Mouse (Mus musculus) brain, embryonic 14.5 days (tissue): ENCODE data around the gene Fam193b. TPM values are rescaled to one million over a fixed set of nuclear protein-coding genes. Genes with fewer than 3 reads are reported as not detected.

Experiments used
- DNase-seq: peaks from one replicate; pipeline ENCODE4 v3.0.0-alpha.2; 2011; ENCODE audit warnings: low read depth
- CTCF ChIP-seq: fragments of 200-500 bp; IDR thresholded peaks from 2 replicates; pipeline ENCODE4 v1.5.1; 2012; ENCODE audit warnings: inconsistent platforms, mild to moderate bottlenecking, moderate library complexity, borderline replicate concordance; ENCODE audit not compliant: insufficient read depth, insufficient read length; ENCODE audit errors: extremely low read depth
- POLR2A ChIP-seq: fragments of 200-500 bp; IDR thresholded peaks from 2 replicates; pipeline ENCODE4 v1.6.1; 2012; ENCODE audit warnings: mild to moderate bottlenecking, inconsistent platforms, borderline replicate concordance; ENCODE audit not compliant: poor library complexity, insufficient read depth, insufficient read length, severe bottlenecking; ENCODE audit errors: extremely low read depth
- polyA plus RNA-seq: library from polyadenylated mRNA; depleted of rRNA; stranded (reverse); fragments of >200 nt; gene quantifications from 2 replicates; pipeline ENCODE4 v1.2.3, GENCODE M21; 2012; rRNA removed

Fam193b gene
- 161 and 190 TPM in 2 replicates for polyA plus RNA-seq

DNA sequence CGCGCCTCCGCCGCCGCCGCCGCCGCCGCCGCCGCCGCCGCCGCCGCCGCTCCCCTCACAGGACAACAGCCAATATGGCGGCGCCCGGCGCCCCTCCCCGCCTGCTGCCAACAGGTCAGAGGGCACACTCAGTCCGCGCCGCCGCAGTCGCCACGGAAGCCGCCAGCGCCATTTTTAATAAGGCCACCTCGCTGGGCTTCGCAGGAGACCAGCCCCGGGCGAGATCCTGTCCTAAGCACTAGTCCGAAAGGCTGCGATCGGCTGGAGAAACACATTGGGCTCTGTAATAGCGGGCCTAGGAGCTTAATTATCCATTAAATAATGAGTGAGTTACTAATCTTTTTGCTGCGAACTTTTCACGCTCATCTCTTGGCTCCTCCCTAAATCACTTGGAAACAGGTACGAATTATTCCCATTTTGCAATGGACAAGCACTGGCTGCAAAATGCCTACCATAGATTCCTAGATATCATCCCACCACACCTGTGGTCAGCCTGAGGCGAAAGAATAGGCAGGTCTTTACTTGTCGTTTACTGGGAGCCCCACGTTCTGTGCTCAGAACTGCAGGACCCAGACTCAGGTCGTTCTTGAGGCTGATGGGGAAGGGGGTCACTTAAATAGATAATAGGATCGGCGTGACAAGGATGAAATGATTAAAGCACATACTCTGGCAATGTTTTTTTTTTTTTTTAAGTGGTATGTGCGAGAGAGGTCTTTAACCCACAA, at the start of gene Fam193b:
TSS of gene Fam193b (minus strand) at position 94 of the 725 bp plus-strand sequence.
- peak; percentile 96 for DNase-seq
- TF ChIP-seq CTCF (no peak), POLR2A (peak; percentile 31; the same call in 1 of the 2 replicates)

DNA sequence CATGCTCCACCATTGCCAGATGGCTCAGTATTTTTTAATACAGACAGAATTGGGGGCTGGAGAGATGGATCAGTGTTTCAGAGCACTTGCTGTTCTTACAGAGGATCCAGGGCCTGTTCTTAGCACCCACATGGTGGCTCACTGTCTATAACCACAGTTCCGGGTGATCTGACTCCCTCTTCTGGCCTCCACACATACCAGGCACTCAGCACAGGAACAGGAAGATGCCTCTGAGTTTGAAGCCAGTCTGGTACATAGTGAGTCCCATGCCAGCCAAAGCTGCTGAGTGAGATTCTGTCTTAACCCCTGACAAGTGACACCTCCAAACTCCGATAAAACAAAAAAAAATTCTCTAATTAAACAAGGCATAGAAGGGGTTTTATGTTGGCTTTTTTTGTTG, 49.4 kb upstream of the Fam193b start:
- DNase-seq = no peak
- TF ChIP-seq CTCF (no peak), POLR2A (no peak)

DNA sequence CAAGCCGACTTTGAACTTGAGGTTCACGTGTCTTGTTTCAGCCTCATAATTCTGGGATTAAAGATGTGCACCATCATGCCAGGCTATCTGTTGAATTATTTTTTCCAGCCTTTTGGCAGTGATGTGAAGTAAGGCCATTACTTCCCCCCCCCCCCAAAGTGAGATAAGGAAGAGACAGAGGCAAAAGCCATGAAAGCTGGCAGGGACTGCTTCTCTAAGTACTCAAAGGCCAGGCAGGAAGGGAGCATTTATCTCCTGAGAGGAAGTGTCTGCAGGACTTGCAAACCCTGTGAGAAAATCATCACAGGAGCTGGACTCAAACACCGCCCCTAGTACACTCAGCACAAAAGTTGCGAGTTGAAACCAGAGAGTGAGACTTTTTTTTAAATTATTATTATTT, 48.4 kb upstream of the Fam193b start:
- TF ChIP-seq POLR2A (no peak), CTCF (no peak)
- DNase-seq = no peak

DNA sequence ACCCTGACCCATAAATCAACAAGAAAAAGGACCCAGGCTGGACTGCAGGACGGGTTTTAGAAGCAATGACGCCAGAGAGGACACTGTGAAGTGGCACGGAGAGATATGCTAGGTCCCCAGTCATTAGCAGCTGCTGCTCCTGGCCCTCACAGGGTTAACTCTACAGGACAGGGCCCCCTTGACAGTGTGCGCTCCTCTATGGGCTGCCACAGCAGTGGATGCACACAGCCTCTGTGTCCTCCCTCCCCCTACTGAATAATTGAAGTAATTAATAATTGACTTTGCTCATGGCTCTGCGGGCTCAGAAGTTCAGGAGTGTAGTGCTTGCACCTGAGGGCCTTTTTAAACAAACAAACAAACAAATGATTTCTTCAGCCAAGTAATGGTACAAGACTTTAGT, 42.6 kb upstream of the Fam193b start:
- no peak for TF ChIP-seq CTCF
- TF ChIP-seq POLR2A = no peak
- no peak for DNase-seq

DNA sequence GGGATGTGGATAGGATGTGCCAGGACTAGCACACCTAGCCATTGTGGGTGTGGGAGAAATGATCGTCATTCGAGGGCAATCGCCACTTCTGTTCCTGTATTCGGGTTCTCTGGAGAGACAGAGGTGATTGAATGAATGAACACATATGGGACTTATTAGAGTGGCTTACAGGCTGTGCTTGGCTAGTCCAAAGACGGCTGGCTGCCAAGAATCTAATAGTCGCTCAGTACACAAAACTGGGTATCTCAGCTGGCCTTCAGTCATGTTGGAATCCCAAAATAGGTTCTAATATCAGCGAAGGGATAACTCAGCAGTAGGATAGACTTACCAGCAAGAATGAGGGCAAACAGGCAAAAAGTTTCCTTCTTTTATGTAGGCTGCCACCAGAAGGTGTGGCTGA, 41.1 kb upstream of the Fam193b start:
- DNase-seq = no peak
- TF ChIP-seq POLR2A = no peak
- TF ChIP-seq CTCF = no peak

DNA sequence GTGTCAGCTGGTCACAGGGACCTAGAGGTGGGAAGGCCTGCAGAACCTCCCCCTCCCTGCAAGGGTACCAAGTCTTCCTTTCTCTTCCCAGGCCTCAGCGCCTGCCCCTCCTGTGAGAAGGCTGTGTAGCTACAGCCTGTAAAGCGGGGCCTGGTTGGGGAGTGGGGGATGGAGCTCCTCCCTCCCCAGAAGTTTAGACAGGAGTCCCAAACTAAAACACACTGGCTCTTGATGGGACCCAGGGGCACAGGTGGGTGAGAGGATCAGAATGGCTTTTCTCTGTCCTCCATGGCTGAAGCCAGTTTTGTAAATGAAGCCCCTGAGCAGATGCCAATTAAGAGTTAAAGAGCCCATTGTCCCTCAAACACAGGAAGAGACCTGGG, 36.7 kb upstream of the Fam193b start:
- no peak for DNase-seq

DNA sequence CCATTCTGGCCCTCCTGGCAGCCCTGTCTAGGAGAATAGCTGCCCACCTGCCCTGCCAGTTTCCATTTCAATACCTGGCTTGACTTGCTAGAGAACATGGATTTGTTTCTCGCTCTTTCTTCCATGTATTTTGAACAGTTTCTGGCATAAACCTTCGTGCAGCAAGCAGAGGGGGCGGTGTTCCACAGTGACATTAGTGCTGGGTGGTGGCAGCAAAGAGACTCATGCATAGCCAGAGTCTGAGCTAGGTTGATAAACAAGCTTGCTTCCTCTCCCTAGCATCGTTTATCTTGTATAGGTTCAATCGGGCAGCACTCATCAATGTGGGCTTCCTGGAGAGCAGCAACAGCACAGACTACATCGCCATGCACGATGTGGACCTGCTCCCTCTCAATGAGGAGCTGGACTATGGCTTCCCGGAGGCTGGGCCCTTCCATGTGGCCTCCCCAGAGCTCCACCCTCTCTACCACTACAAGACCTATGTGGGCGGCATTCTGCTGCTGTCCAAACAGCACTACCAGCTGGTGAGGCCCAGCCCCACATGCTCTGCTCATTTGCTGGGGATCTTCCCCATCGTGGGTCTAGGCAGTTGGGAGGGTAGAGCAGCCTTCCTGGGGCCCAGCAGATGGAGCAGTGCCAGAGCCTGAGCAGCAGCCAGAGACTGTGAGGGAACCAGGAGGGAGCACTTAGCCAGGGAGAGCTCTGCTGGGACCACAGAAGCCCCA, 36.1 kb upstream of the Fam193b start:
- TF ChIP-seq POLR2A = no peak
- no peak for TF ChIP-seq CTCF
- no peak for DNase-seq

More for the DNA sequence above, 36.7 kb upstream of the Fam193b start:
- TF ChIP-seq POLR2A (no peak), CTCF (no peak)

DNA sequence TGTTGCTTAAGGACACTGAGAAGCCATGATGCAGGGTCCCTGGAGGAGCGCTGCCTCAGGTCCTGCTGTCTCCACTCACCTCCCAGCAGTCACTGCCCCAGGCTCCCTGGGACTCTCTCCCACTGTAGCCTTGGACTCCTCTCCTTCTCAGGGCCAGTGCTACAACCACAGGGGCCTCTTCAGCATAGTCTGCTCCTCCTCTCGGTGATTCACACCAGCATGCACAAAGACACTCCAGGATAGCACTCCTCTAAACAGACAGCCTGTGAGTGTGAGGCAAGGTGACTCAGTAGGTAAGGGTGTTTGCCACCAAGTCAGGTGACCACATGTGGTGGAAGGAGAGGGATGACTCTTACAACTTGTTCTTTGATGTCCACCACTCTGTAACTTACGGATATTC, 33.7 kb upstream of the Fam193b start:
- DNase-seq = no peak
- no peak for TF ChIP-seq POLR2A

DNA sequence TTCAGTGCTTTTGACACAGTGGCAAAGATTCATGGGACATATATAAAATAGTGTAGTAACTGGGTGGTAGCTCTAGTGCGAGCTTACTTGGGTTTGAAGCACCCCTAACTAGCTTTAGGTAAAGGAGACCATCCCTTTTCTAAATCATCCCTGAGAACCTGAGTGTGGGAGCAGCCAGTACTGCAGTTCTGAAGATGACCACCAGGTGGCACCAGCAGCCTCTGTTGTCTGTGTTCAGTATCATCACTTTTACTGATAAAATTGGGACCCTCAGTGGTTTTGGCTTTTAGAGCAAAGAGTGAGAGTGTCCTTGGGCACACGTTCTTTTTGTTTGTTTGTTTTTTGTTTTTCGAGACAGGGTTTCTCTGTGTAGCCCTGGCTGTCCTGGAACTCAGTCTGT, 30.7 kb upstream of the Fam193b start:
- DNase-seq = peak; percentile 82
- TF ChIP-seq CTCF (peak; percentile 93), POLR2A (no peak)

DNA sequence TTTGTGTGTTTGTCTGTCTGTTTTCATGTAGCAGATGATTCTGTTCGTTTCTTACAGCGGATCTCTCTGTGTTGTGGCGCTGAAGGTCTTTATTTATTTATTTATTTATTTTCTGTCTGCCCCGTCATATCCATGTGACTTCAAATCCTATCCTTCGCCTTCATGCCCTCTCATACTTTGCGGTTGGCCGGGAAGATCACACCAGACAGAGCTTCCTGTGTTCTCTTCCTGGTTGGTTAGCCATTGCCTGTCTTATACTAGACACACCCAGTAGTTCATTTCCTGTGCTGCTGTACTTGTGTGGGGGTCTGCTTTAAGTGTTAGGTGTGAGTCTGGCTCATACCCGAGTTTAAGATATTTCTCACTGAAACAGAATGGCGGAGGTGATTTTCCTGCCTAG, 29.7 kb upstream of the Fam193b start:
- peak; percentile 51 for DNase-seq
- TF ChIP-seq CTCF (no peak), POLR2A (no peak)

DNA sequence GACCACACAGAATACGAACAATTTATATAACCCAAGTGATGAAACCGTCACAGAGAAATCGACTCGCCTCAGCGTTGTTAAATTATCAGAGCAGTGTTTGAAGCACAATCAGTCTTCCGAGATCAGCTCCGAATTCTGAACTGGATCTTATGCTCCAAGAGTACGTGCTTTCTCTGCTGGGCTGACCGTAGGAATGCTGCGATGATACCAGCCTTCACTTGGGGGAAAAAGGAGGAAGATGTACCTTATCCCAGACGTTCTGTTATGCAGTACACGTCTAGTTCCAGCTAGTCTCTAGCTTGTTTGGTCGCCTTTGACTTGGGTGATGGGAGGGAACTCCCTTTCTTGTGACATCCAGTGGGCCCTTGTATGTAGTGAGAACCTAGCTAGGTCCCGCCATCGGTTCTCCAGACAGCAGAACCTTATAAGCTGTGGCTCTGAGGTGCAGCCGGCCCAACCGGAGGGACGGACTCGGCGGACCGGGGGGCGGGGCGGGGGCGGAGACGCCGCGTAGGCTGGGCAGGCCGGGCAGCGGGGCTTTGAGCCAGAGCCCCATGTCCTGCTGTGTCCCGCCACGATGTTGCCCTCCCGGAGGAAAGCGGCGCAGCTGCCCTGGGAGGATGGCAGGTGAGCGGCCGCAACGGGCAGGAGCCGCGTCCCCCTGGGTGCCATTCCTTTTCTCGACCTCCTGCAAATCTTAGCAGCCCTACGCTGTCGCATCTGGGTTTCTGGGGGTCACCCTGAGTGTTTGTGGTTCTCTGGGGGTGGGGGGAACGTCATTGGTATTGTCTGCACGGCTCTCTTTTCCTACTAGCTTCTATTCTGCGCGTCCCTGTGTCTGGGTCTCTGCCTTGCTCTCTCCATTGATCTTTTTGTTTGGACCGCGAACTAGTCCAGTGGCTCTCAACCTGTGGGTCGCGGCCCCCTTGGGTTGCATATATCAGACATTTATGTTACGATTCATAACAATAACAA, 28.9 kb upstream of the Fam193b start, which contains the start of gene B4galt7:
TSS of gene B4galt7 (plus strand) at position 331 of the 975 bp plus-strand sequence.
- TF ChIP-seq POLR2A (peak; percentile 89), CTCF (no peak)
- peak; percentile 90 for DNase-seq

DNA sequence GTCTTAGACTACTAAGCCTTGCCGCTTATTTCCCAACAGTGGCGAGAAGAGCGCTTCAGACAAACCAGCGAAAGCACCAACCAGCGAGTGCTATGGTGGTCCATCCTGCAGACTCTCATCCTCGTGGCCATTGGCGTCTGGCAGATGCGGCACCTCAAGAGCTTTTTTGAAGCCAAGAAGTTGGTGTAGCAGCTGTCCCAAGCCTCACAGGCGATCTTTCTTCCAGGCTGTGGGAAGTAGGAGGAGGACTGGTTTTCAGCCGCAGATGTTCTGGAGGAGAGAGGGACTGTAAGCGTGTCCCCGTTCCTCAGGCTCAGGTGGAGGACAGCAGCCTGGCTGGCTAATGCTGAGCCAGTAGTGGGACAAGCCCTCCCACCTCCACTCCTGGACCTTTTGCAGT, 25.9 kb upstream of the Fam193b start:
- no peak for DNase-seq
- TF ChIP-seq POLR2A (no peak), CTCF (no peak)

DNA sequence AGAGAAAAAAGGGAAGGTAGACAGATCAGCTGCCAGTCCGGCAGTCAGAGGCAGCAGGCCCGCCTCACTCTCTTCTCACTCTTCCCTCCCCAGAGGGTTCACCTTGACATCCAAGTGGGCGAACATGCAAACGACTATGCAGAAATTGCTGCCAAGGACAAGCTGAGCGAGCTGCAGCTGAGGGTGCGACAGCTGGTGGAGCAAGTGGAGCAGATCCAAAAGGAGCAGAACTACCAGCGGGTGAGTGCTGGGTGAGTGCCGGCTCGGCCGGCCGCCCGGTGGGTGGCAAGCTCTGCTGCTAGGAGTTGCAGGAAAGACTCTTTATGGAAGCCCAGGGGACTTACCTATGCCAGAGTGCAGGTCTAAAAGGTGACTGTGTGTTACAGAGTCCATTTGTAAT, 24.5 kb upstream of the Fam193b start:
- DNase-seq = peak; percentile 20
- TF ChIP-seq POLR2A (no peak), CTCF (no peak)
